Comparison of ENCODE assay signal across 12 mouse cellular contexts in the genomic region with DNA sequence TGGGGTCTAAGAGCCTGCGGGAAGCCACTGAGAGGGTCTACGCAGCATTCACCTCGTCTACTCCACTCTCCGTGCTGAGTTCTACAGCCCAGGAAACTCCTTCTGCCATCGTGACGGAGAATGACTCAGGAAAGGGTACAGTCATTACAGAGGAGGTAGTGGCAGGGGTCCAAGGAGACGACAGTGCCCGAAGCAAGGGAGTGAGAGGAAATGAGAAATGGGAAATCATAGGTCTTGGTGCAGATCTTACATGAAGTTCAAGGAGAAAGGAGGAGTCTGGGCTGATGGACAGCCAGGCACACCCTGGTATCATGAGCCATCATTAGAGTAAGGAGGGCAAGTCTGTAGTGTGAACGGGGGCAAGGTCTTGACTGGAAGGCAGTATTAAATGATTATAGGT. TPM values are rescaled to one million over a fixed set of nuclear protein-coding genes. Genes with fewer than 3 reads are reported as not detected.
DNase-seq lines count a peak whose midpoint lies in the region; ATAC-seq and TF ChIP-seq lines count a peak whose summit lies in the region.
"Had no signal": no experiment of that assay in that cellular context is flagged by ENCODE, and none has a peak within 500 bp of the region (broad histone marks: within the 10 kb centered on the region; RNA-seq: fewer than 3 reads in every experiment).

No protein-coding gene starts in this region.

- H3K4me1 ChIP-seq in neural tube, embryonic 13.5 days (replicated peaks) = peaks cover 22% of the 10 kb centered on the region
- peaks cover 19% of the 10 kb centered on the region for H3K4me1 ChIP-seq in intestine, embryonic 14.5 days (replicated peaks; ENCODE audit: control insufficient read depth, insufficient read depth, low read length)
- peaks cover 28% of the 10 kb centered on the region for H3K4me1 ChIP-seq in stomach, embryonic 15.5 days

- no peak for ATAC-seq in neural tube, embryonic 13.5 days (ENCODE audit: low read depth)
- no peak for ATAC-seq in intestine, embryonic 14.5 days (replicated peaks; ENCODE audit: low FRiP score, low TSS enrichment, low read depth)
- ATAC-seq in stomach, embryonic 15.5 days (ENCODE audit: insufficient read depth, low FRiP score, low read depth) = no peak

- peak overlapping the region; percentile 19 for H3K4me3 ChIP-seq in gastrocnemius, adult 2 months
- H3K4me3 ChIP-seq in neural tube, embryonic 13.5 days = no peak overlapping the region
- H3K4me3 ChIP-seq in intestine, embryonic 14.5 days (ENCODE audit: low read depth, low read length) = no peak overlapping the region
- H3K4me3 ChIP-seq in stomach, embryonic 15.5 days (replicated peaks) = no peak overlapping the region
- H3K4me3 ChIP-seq in layer of hippocampus, adult 2 months = no peak overlapping the region
- H3K4me3 ChIP-seq: forebrain, embryonic 15.5 days; heart, embryonic 13.5 days; megakaryocyte, embryonic 14.5 days had no signal

- H3K9me3 ChIP-seq in neural tube, embryonic 13.5 days = no peaks in the 10 kb centered on the region
- no peaks in the 10 kb centered on the region for H3K9me3 ChIP-seq in intestine, embryonic 14.5 days (ENCODE audit: control insufficient read depth, low read length)
- H3K9me3 ChIP-seq in stomach, embryonic 15.5 days = no peaks in the 10 kb centered on the region
- H3K9me3 ChIP-seq: forebrain, embryonic 15.5 days; heart, embryonic 13.5 days; megakaryocyte, embryonic 14.5 days had no signal

- peak; percentile 30 for DNase-seq in gastrocnemius, adult 2 months
- DNase-seq in gastrocnemius, postnatal 4 days (ENCODE audit: low spot score in 2 of 2) = no peak
- DNase-seq in neural tube, embryonic 10.5 days (ENCODE audit: extremely low spot score, low spot score) = no peak
- DNase-seq in intestine, embryonic 14.5 days (ENCODE audit: low spot score) = no peak
- DNase-seq in layer of hippocampus, adult 2 months (ENCODE audit: low spot score in 2 of 2) = no peak
- DNase-seq in layer of hippocampus, adult 18-20 months (ENCODE audit: low spot score in 2 of 2) = no peak
- DNase-seq: thymus, adult 2 months had no signal

- H3K9ac ChIP-seq in neural tube, embryonic 13.5 days = no peak overlapping the region
- no peak overlapping the region for H3K9ac ChIP-seq in intestine, embryonic 14.5 days (ENCODE audit: low read length)
- H3K9ac ChIP-seq in stomach, embryonic 15.5 days = no peak overlapping the region
- H3K9ac ChIP-seq: forebrain, embryonic 15.5 days; heart, embryonic 13.5 days had no signal

- H3K27ac ChIP-seq in gastrocnemius, adult 2 months = peak overlapping the region; percentile 72
- peak overlapping the region; percentile 73 for H3K27ac ChIP-seq in neural tube, embryonic 13.5 days (replicated peaks)
- peak overlapping the region; percentile 93; the same call in 1 of the 2 replicates for H3K27ac ChIP-seq in intestine, embryonic 14.5 days (ENCODE audit: low read depth)
- peak overlapping the region; percentile 90 for H3K27ac ChIP-seq in stomach, embryonic 15.5 days
- no peak overlapping the region for H3K27ac ChIP-seq in layer of hippocampus, adult 2 months

- intact Hi-C loops in gastrocnemius, adult 2 months (cut with DNase I) = no loop called here

- H3K36me3 ChIP-seq in neural tube, embryonic 13.5 days = no peaks in the 10 kb centered on the region
- H3K36me3 ChIP-seq in intestine, embryonic 14.5 days (ENCODE audit: control insufficient read depth, insufficient read depth, low read length) = no peaks in the 10 kb centered on the region
- no peaks in the 10 kb centered on the region for H3K36me3 ChIP-seq in stomach, embryonic 15.5 days
- H3K36me3 ChIP-seq: forebrain, embryonic 15.5 days; heart, embryonic 13.5 days had no signal

- no peak overlapping the region for H3K4me2 ChIP-seq in neural tube, embryonic 13.5 days
- H3K4me2 ChIP-seq in intestine, embryonic 14.5 days (ENCODE audit: low read length) = no peak overlapping the region
- peak overlapping the region; percentile 1 for H3K4me2 ChIP-seq in stomach, embryonic 15.5 days
- H3K4me2 ChIP-seq: forebrain, embryonic 15.5 days; heart, embryonic 13.5 days had no signal

- no peaks in the 10 kb centered on the region for H3K27me3 ChIP-seq in neural tube, embryonic 13.5 days
- H3K27me3 ChIP-seq in intestine, embryonic 14.5 days (replicated peaks; ENCODE audit: control insufficient read depth, insufficient read depth, low read length) = no peaks in the 10 kb centered on the region
- H3K27me3 ChIP-seq in stomach, embryonic 15.5 days (replicated peaks) = no peaks in the 10 kb centered on the region
- H3K27me3 ChIP-seq: forebrain, embryonic 15.5 days; heart, embryonic 13.5 days had no signal

- no peak for TF ChIP-seq CTCF in gastrocnemius, adult 2 months (IDR thresholded peaks at IDR 0.05)
- TF ChIP-seq CTCF in layer of hippocampus, adult 2 months (conservative IDR thresholded peaks at IDR 0.05) = no peak

- WGBS in neural tube, embryonic 13.5 days = 58% methylated on average over 9 of the region's 9 CpGs
- WGBS in intestine, embryonic 14.5 days = 74% methylated on average over 9 of the region's 9 CpGs
- 68% methylated on average over 9 of the region's 9 CpGs for WGBS in stomach, embryonic 15.5 days

RNA-seq across cellular contexts. Expression of gene Kdm7a, which starts 37.5 kb away (rescaled TPM):
- total RNA-seq in gastrocnemius, adult 2 months (2021) = 10 to 100 TPM; 23.6 to 28.2 TPM
- 10 to 100 TPM; 13.4 to 14.6 TPM for total RNA-seq in gastrocnemius, postnatal 4 days (2021)
- 9.7 and 11.1 TPM in 2 replicates for polyA plus RNA-seq in neural tube, embryonic 13.5 days (2015; fragmentation: Nextera tagmentation; extraction: Ambion mirVana)
- 5.7 and 6.2 TPM in 2 replicates for polyA plus RNA-seq in intestine, embryonic 14.5 days (2014; fragmentation: Nextera tagmentation; extraction: Ambion mirVana)
- polyA plus RNA-seq in stomach, embryonic 15.5 days (2015; fragmentation: Nextera tagmentation; extraction: Ambion mirVana) = 5.9 and 6.2 TPM in 2 replicates
- total RNA-seq in layer of hippocampus, adult 2 months (2021) = 10 to 100 TPM; 47.7 to 54.5 TPM
- total RNA-seq in layer of hippocampus, adult 18-20 months (2021) = 10 to 100 TPM; 51.7 to 57.9 TPM
